Mouse (Mus musculus) forebrain, embryonic 16.5 days (tissue): ENCODE measurements at regions not wholly inside any gene's neighbourhood (a gene's known extent, or its start where the extent isn't known, plus 50 kb on each side); places are given as distances from the start of the nearest gene placed in this dataset.

Experiments used
- ATAC-seq: fragments of 200-750 bp; cut with Nextera tagmentation; 2 replicates; pipeline ENCODE4 v1.8.0; 2017; ENCODE audit warnings: mild to moderate bottlenecking, moderate library complexity
- H3K27ac ChIP-seq: fragments of 300-500 bp; sonication (generic); 2 replicates; pipeline ENCODE4 v1.5.1; 2014; ENCODE audit warnings: low read length, control low read depth
- H3K27me3 ChIP-seq: fragments of 300-500 bp; sonication (generic); replicated peaks from 2 replicates; pipeline ENCODE4 v1.6.1; 2014; ENCODE audit warnings: low read length; ENCODE audit not compliant: control insufficient read depth, insufficient read depth
- H3K36me3 ChIP-seq: fragments of 300-500 bp; sonication (generic); 2 replicates; pipeline ENCODE4 v1.6.1; 2014; ENCODE audit not compliant: control insufficient read depth, insufficient read depth
- H3K4me1 ChIP-seq: fragments of 300-500 bp; sonication (generic); replicated peaks from 2 replicates; pipeline ENCODE4 v1.6.1; 2014; ENCODE audit warnings: low read length; ENCODE audit not compliant: control insufficient read depth, insufficient read depth
- H3K4me2 ChIP-seq: fragments of 300-500 bp; sonication (generic); 2 replicates; pipeline ENCODE4 v1.6.1; 2014; ENCODE audit warnings: mild to moderate bottlenecking, low read length, control low read depth
- H3K4me3 ChIP-seq: fragments of 300-500 bp; sonication (generic); replicated peaks from 2 replicates; pipeline ENCODE4 v1.5.1; 2014; ENCODE audit warnings: mild to moderate bottlenecking, low read length, control low read depth
- H3K9ac ChIP-seq: fragments of 300-500 bp; sonication (generic); replicated peaks from 2 replicates; pipeline ENCODE4 v1.6.1; 2014; ENCODE audit warnings: low read depth, low read length, control low read depth
- H3K9me3 ChIP-seq: fragments of 300-500 bp; sonication (generic); 2 replicates; pipeline ENCODE4 v1.6.1; 2016; ENCODE audit warnings: low read length; ENCODE audit not compliant: control insufficient read depth
- WGBS: fragments of 180-500 bp; shearing (Covaris S2); extraction: QIAGEN DNeasy Blood & Tissue Kit; methylation state at CpG from one replicate; pipeline ENCODE4 v1.1.7; 2014; 5-methylcytosine and 5-hydroxymethylcytosine counted together

DNA sequence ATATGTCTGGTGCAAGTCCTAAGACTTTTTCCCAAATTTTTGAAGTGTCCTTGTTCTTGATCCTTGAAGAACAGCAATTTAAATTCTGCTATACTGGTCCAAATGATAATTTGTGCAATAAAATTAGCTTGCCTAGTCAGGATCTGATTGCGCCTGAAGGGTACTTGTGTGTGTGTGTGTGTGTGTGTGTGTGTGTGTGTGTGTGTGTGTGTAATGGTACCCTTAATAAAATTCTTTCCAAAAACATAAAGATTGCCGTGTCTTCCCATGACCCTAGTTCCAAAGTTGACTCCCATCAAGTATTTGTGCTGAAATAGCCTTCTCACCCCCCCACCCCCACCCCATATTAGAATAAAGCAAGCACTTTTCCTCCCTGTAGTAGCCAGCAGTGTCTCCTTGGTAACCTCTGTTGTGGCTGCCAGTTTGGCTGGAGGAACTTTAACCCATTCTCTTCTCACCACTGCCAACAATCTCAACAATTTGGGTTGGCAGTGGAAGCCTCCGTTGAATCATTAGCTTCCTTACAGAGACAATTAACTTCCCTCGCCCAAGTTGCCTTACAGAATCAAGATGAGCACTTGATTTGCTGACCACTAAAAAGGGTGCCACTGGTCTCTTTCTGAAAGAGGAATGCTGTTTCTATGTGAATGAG lies 422.5 kb downstream of the 9430069I07Rik start:
- Histone ChIP-seq H3K27me3 (no peaks in the 10 kb centered on the region), H3K9me3 (no peaks in the 10 kb centered on the region), H3K27ac (no peak overlapping the region), H3K4me1 (no peaks in the 10 kb centered on the region), H3K4me3 (no peak overlapping the region), H3K4me2 (no peak overlapping the region), H3K9ac (no peak overlapping the region), H3K36me3 (no peaks in the 10 kb centered on the region)
- WGBS = 56% methylated on average over 4 of the region's 4 CpGs
- peak; percentile 47; the same call in 1 of the 2 replicates for ATAC-seq

DNA sequence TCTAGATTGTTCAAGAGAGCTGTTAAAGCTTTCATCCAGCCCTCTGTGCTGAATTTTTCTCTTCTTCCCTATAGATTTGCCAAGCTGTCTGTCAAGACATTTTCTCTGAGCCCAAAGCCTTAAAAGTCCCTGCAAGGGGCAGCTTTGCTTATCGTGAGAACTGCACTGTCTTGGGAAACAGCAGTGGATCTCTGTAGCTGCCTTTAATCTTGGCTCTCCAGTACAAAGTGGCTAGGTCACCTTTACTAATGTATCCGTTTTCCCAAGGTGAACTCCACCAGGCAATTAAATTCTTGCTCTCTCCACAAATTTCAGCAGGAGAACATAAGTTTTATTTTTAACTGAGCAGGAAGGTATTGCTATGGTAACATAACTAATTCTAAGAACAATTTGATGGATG lies 431.2 kb downstream of the 9430069I07Rik start:
- Histone ChIP-seq H3K27me3 (no peaks in the 10 kb centered on the region), H3K4me1 (no peaks in the 10 kb centered on the region), H3K36me3 (no peaks in the 10 kb centered on the region), H3K9ac (no peak overlapping the region), H3K4me3 (no peak overlapping the region), H3K4me2 (no peak overlapping the region), H3K9me3 (no peaks in the 10 kb centered on the region), H3K27ac (no peak overlapping the region)
- 53% methylated on average over 2 of the region's 2 CpGs for WGBS
- no peak for ATAC-seq

DNA sequence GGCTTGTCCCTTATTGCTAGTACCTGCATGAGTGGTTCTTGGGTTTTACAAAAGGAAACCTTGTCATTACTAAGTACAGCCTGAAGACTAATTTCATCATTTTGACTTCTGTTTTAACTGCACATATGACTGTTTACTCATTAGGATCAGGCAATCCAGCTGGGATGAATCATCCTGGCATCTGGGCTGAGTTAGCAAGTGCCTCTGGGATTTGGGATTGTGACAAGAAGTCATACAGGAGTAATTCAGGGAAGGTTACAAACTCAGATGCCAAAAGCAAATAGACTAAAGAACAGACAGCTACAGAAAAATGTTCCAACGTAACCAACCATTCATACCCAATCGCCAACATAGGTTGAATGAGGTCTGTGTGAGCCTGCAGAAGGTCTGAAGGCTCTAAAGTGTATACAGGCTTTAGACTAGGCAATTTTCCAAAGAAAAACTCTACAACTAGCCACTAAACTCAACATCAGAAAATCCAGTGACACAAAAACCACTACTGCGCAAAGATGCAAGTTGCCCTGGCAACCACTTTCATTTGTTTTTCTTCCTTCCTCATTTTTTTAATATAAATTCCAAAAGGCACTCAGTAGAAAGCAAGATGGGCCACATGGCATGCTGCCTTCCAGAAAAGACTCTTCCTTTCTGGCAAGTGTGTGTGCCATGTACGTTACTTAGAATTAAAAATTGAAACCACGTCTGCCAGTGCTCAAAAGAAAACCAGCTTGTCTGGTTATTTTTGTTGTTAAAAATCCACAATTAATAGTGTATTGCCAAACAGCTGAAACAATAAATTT lies 433.4 kb downstream of the 9430069I07Rik start:
- WGBS = 71% methylated on average over 5 of the region's 5 CpGs
- Histone ChIP-seq H3K9ac (no peak overlapping the region), H3K4me3 (no peak overlapping the region), H3K4me2 (no peak overlapping the region), H3K4me1 (no peaks in the 10 kb centered on the region), H3K36me3 (no peaks in the 10 kb centered on the region), H3K9me3 (no peaks in the 10 kb centered on the region), H3K27ac (no peak overlapping the region), H3K27me3 (no peaks in the 10 kb centered on the region)
- ATAC-seq = peak; percentile 36; the same call in 1 of the 2 replicates

DNA sequence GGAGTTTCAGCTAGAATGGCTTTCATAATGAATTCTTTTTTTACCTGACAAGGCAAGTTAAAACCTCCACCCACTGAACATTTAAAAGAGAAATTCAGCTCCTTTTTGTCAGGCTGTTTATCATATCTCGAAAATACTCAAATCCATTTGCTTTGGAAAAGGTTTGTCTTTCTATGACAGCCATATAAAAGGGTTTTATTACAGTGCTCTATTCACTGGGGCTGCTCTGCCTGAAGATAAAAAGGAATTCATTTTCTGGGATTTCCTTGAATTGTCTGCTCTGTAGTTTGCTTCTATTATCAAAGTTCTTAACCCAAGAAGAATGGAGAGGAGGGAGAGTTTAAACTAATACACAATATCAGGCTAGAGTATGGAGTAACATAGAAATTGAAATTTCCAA lies 442.8 kb downstream of the 9430069I07Rik start:
- H3K9me3 ChIP-seq = no peaks in the 10 kb centered on the region
- H3K27ac ChIP-seq = no peak overlapping the region
- H3K4me3 ChIP-seq = no peak overlapping the region
- H3K4me2 ChIP-seq = no peak overlapping the region
- no peak overlapping the region for H3K9ac ChIP-seq
- H3K4me1 ChIP-seq = no peaks in the 10 kb centered on the region
- peak; percentile 57; the same call in 1 of the 2 replicates for ATAC-seq
- WGBS = 49% methylated on average over 1 of the region's 1 CpGs
- no peaks in the 10 kb centered on the region for H3K27me3 ChIP-seq
- H3K36me3 ChIP-seq = no peaks in the 10 kb centered on the region

- H3K9me3 ChIP-seq = no peaks in the 10 kb centered on the region
- no peaks in the 10 kb centered on the region for H3K4me1 ChIP-seq
- H3K9ac ChIP-seq = no peak overlapping the region
- no peak for ATAC-seq
- no peaks in the 10 kb centered on the region for H3K36me3 ChIP-seq
- WGBS = 83% methylated on average over 5 of the region's 5 CpGs
- no peak overlapping the region for H3K4me3 ChIP-seq
- H3K27me3 ChIP-seq = no peaks in the 10 kb centered on the region
- H3K4me2 ChIP-seq = no peak overlapping the region
- no peak overlapping the region for H3K27ac ChIP-seq
These were observed 450.8 kb downstream of the 9430069I07Rik start for GRCm38 (mm10) chr15:33906727-33907479.

- no peaks in the 10 kb centered on the region for H3K9me3 ChIP-seq
- H3K27ac ChIP-seq = no peak overlapping the region
- no peaks in the 10 kb centered on the region for H3K4me1 ChIP-seq
- H3K4me3 ChIP-seq = no peak overlapping the region
- H3K4me2 ChIP-seq = no peak overlapping the region
- H3K27me3 ChIP-seq = no peaks in the 10 kb centered on the region
- H3K36me3 ChIP-seq = no peaks in the 10 kb centered on the region
- no peak for ATAC-seq
- WGBS = 93% methylated on average over 2 of the region's 2 CpGs
- no peak overlapping the region for H3K9ac ChIP-seq
These were observed 461.6 kb downstream of the 9430069I07Rik start for GRCm38 (mm10) chr15:33896076-33896475.

DNA sequence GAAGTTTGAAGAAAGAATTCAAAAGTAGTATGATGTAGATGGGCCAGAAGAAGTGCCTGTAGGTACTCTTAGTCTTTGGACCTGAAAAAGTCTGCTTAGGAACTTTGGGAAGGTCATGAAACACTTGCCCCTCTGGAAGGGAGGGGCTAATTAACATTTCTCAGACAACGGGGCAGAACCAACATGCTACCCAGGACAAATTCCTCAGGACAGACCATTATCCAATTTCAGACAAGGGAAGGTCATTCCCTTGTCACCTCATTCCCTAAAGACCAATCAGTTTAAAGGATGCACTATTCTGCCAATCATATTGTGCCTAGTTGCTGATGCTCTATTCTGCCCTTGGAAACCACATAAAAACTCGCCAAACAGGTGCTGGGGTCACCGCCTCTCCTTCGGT lies 467.1 kb downstream of the 9430069I07Rik start:
- Histone ChIP-seq H3K4me3 (no peak overlapping the region), H3K9me3 (no peaks in the 10 kb centered on the region), H3K36me3 (no peaks in the 10 kb centered on the region), H3K9ac (no peak overlapping the region), H3K4me1 (no peaks in the 10 kb centered on the region), H3K4me2 (no peak overlapping the region), H3K27ac (no peak overlapping the region), H3K27me3 (no peaks in the 10 kb centered on the region)
- ATAC-seq = no peak
- 86% methylated on average over 4 of the region's 4 CpGs for WGBS

GRCm38 (mm10) chr15:33888865-33889368 lies 468.8 kb downstream of the 9430069I07Rik start:
- H3K4me3 ChIP-seq = no peak overlapping the region
- H3K9me3 ChIP-seq = no peaks in the 10 kb centered on the region
- H3K27ac ChIP-seq = no peak overlapping the region
- ATAC-seq = no peak
- no peaks in the 10 kb centered on the region for H3K27me3 ChIP-seq
- 85% methylated on average over 1 of the region's 1 CpGs for WGBS
- no peak overlapping the region for H3K9ac ChIP-seq
- H3K4me1 ChIP-seq = no peaks in the 10 kb centered on the region
- no peaks in the 10 kb centered on the region for H3K36me3 ChIP-seq
- no peak overlapping the region for H3K4me2 ChIP-seq

DNA sequence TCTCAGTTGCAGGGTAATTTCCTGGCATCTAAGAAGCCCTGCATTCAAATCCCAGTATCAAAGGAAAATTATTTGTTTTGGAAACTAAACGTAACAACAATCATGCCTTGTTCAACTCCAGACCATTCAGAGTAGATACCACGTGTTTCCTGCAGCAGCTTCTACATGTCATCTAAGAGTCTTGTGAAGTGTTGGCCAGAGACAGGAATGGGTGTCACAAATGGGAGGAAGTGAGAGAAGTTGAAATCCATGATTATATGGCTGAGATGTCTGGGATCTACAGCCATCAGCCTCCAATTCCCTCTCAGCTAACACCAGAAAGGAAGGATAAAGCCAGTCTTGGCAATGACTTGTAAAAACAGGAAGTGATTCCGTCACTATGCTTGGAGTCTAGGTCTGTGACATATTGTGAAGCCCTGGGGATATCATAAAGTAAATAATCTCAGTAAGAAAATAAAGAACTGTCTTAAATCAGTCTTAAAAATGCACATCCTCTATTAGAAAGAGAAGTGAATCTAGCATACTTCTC lies 495.4 kb downstream of the 9430069I07Rik start:
- WGBS = 78% methylated on average over 3 of the region's 3 CpGs
- Histone ChIP-seq H3K36me3 (no peaks in the 10 kb centered on the region), H3K4me3 (no peak overlapping the region), H3K4me1 (no peaks in the 10 kb centered on the region), H3K4me2 (no peak overlapping the region), H3K9me3 (no peaks in the 10 kb centered on the region), H3K9ac (no peak overlapping the region), H3K27me3 (no peaks in the 10 kb centered on the region), H3K27ac (no peak overlapping the region)
- ATAC-seq = no peak
